Mouse (Mus musculus): ENCODE results near the gene Stx4a. TPM values are rescaled to one million over a fixed set of nuclear protein-coding genes. Genes with fewer than 3 reads are reported as not detected.
"Not testable (repeated sequence)": the region's sequence is repeated elsewhere in the genome, so short reads cannot be mapped to it uniquely, and the experiment has no call there.

Stx4a gene
- total and polyA plus RNA-seq, 3 experiments, result 68.4 to 79.3 (median 71.9) TPM

GRCm38 (mm10) chr7:127894480-127894879 lies 70.4 kb downstream of the Stx4a start:
- H3K27me3 ChIP-seq (ENCODE audit: control insufficient read depth, insufficient read depth, low read length), result no peaks in the 10 kb centered on the region
- H3K4me3 ChIP-seq, result peak overlapping the region; percentile 72; the same call in 1 of the 2 replicates
- 72% methylated on average over 5 of the region's 5 CpGs for WGBS
- no peak for DNase-seq
- TF ChIP-seq EP300 (IDR thresholded peaks at IDR 0.05; ENCODE audit: insufficient read depth, low read depth, low read length), result no peak
- no peaks in the 10 kb centered on the region for H3K36me3 ChIP-seq (ENCODE audit: control insufficient read depth, insufficient read depth, low read length)
- intact Hi-C loops (cut with DNase I), result no loop called here
- H3K79me2 ChIP-seq (replicated peaks; ENCODE audit: control insufficient read depth, insufficient read depth, low read length), result no peaks in the 10 kb centered on the region
- H3K4me1 ChIP-seq (ENCODE audit: control insufficient read depth, insufficient read depth, low read length), result peaks cover 2% of the 10 kb centered on the region
- H3K27ac ChIP-seq, result no peak overlapping the region; the same call in 1 of the 2 replicates
- no peak overlapping the region for H3K9ac ChIP-seq (ENCODE audit: low read depth, low read length)

DNA sequence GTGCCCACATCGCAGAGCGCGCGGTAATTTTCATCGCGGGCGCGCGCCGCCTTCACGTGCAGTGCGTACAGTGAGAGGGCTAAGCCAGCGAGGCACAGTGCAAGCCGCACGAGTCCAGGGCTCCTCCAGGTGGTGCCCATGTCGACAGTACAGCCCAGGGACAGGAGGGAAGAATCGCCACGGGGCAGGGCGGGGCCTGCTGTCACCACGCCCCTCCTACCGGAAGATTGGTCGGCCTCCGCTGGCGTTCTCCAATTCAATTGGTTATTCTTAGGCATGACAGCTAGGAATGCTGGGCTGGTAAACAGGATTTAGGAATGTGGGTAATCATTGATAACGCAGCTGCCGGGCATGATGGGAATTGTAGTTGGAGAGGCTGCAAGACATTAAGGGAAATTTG lies 71.3 kb downstream of the Stx4a start, which contains the start of the genes Gm21974 and Vkorc1:
Gene Gm21974, minus strand, starts transcription at position 13 of the 400 bp plus-strand sequence.
Gene Vkorc1, minus strand, starts transcription at position 176 of the 400 bp plus-strand sequence.
- TF ChIP-seq EP300 (IDR thresholded peaks at IDR 0.05; ENCODE audit: insufficient read depth, low read depth, low read length) (peak; percentile 81), POLR2A (IDR thresholded peaks at IDR 0.05; ENCODE audit: insufficient read depth, low read depth, low read length) (peak; percentile 82), CTCF (IDR thresholded peaks at IDR 0.05) (peak; percentile 61)
- H3K27ac ChIP-seq, result peak within 1 kb of the TSS; percentile 75
- no peaks in the 10 kb centered on the region for H3K27me3 ChIP-seq (ENCODE audit: control insufficient read depth, insufficient read depth, low read length)
- H3K4me3 ChIP-seq, result peak within 1 kb of the TSS; percentile 72
- no peaks in the 10 kb centered on the region for H3K36me3 ChIP-seq (ENCODE audit: control insufficient read depth, insufficient read depth, low read length)
- no peaks in the 10 kb centered on the region for H3K79me2 ChIP-seq (replicated peaks; ENCODE audit: control insufficient read depth, insufficient read depth, low read length)
- H3K9ac ChIP-seq (ENCODE audit: low read depth, low read length), result peak within 1 kb of the TSS; percentile 59
- peaks cover 2% of the 10 kb centered on the region for H3K4me1 ChIP-seq (ENCODE audit: control insufficient read depth, insufficient read depth, low read length)
- intact Hi-C loops (cut with DNase I), result no loop called here
- DNase-seq, result peak; percentile 95 to 97
- under 1% methylated on average over 26 of the region's 26 CpGs for WGBS

- not testable (repeated sequence) for DNase-seq
Measured at GRCm38 (mm10) chr7:127895891-127896290, 71.8 kb downstream of the Stx4a start.

DNA sequence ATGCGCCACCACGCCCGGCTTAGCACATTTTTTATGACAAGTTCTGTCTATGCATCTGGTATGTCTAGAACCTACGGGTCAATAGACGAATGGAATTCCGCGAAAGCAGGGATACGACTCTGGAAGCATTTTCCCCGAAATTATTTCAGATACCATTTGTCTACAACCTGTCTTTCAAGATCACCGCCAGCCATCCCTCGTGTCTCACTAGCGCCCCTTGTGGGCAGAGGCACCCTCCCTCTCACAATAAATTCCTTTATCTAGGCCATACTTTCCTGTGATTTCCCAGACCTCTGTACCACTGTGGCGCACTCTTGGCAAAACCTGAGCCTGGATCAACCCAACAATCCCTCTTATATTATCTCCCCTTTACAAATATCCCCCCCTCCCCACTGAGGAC lies 72.3 kb downstream of the Stx4a start:
- no peak overlapping the region for H3K27ac ChIP-seq
- H3K27me3 ChIP-seq (ENCODE audit: control insufficient read depth, insufficient read depth, low read length), result no peaks in the 10 kb centered on the region
- no peaks in the 10 kb centered on the region for H3K79me2 ChIP-seq (replicated peaks; ENCODE audit: control insufficient read depth, insufficient read depth, low read length)
- H3K9ac ChIP-seq (ENCODE audit: low read depth, low read length), result no peak overlapping the region
- TF ChIP-seq POLR2A (IDR thresholded peaks at IDR 0.05; ENCODE audit: insufficient read depth, low read depth, low read length) (no peak), CTCF (IDR thresholded peaks at IDR 0.05) (peak; percentile 83)
- WGBS, result 60% methylated on average over 13 of the region's 13 CpGs
- intact Hi-C loops (cut with DNase I), result no loop called here
- H3K4me1 ChIP-seq (ENCODE audit: control insufficient read depth, insufficient read depth, low read length), result peaks cover 2% of the 10 kb centered on the region
- no peak overlapping the region for H3K4me3 ChIP-seq
- peak; percentile 46 to 67 for DNase-seq
- H3K36me3 ChIP-seq (ENCODE audit: control insufficient read depth, insufficient read depth, low read length), result no peaks in the 10 kb centered on the region

More at GRCm38 (mm10) chr7:127895891-127896290, 71.8 kb downstream of the Stx4a start:
- intact Hi-C loops (cut with DNase I); H3K4me1 ChIP-seq (ENCODE audit: control insufficient read depth, insufficient read depth, low read length); H3K27me3 ChIP-seq (ENCODE audit: control insufficient read depth, insufficient read depth, low read length); H3K79me2 ChIP-seq (replicated peaks; ENCODE audit: control insufficient read depth, insufficient read depth, low read length); H3K36me3 ChIP-seq (ENCODE audit: control insufficient read depth, insufficient read depth, low read length); H3K9ac ChIP-seq (ENCODE audit: low read depth, low read length): not testable (repeated sequence)
- Histone ChIP-seq H3K4me3 (peak overlapping the region; percentile 72), H3K27ac (peak overlapping the region; percentile 75)
- WGBS, result 71% methylated on average over 7 of the region's 7 CpGs

GRCm38 (mm10) chr7:127897542-127897941 lies 73.4 kb downstream of the Stx4a start:
- intact Hi-C loops (cut with DNase I), result no loop called here

DNA sequence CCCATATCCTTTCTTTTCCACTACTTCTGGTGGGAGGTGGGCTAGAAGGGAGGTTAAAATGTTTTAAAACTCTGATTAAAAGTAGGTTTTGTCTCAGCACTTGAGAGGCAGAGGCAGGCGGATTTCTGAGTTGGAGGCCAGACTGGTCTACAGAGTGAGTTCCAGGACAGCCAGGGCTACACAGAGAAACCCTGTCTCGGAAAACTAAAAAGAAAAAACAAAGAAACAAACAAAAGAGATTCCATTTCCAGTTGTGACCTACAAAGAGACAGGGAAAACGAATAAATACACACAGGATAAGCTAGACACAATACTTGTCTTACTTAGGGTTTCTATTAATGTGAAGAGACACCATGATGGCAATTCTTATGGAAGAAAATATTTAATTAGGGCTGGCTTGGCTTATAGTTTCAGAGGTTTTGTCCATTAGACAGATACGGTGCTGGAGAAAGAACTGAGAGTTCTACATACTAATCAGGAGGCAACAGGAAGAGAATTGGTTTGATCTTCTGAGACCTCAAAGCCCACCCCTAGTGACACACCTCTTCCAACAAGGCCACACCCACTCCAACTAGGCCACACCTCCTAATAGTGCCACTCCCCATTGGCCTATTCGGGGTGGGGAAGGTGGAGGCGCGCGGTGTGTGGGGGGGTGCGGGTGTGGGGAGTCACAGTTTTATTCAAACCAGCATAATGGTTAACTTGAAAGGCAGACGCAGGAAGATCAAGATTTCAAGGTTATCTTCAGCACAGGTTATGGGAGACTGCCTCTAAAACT lies 74.3 kb downstream of the Stx4a start:
- H3K4me1 ChIP-seq (ENCODE audit: control insufficient read depth, insufficient read depth, low read length), result peaks cover 2% of the 10 kb centered on the region
- TF ChIP-seq POLR2A (IDR thresholded peaks at IDR 0.05; ENCODE audit: insufficient read depth, low read depth, low read length) (no peak), EP300 (IDR thresholded peaks at IDR 0.05; ENCODE audit: insufficient read depth, low read depth, low read length) (no peak), CTCF (IDR thresholded peaks at IDR 0.05) (no peak)
- no peaks in the 10 kb centered on the region for H3K79me2 ChIP-seq (replicated peaks; ENCODE audit: control insufficient read depth, insufficient read depth, low read length)
- H3K36me3 ChIP-seq (ENCODE audit: control insufficient read depth, insufficient read depth, low read length), result no peaks in the 10 kb centered on the region
- no peak overlapping the region for H3K4me3 ChIP-seq
- no peak overlapping the region for H3K27ac ChIP-seq
- 40% methylated on average over 10 of the region's 10 CpGs for WGBS
- H3K27me3 ChIP-seq (ENCODE audit: control insufficient read depth, insufficient read depth, low read length), result no peaks in the 10 kb centered on the region
- intact Hi-C loops (cut with DNase I), result no loop called here
- DNase-seq, result no peak
- H3K9ac ChIP-seq (ENCODE audit: low read depth, low read length), result no peak overlapping the region

More at GRCm38 (mm10) chr7:127897542-127897941, 73.4 kb downstream of the Stx4a start:
- Histone ChIP-seq H3K36me3 (ENCODE audit: control insufficient read depth, insufficient read depth, low read length) (no peaks in the 10 kb centered on the region), H3K27ac (no peak overlapping the region), H3K4me3 (no peak overlapping the region), H3K79me2 (replicated peaks; ENCODE audit: control insufficient read depth, insufficient read depth, low read length) (no peaks in the 10 kb centered on the region), H3K9ac (ENCODE audit: low read depth, low read length) (no peak overlapping the region), H3K27me3 (ENCODE audit: control insufficient read depth, insufficient read depth, low read length) (no peaks in the 10 kb centered on the region), H3K4me1 (ENCODE audit: control insufficient read depth, insufficient read depth, low read length) (peaks cover 2% of the 10 kb centered on the region)
- TF ChIP-seq POLR2A (IDR thresholded peaks at IDR 0.05; ENCODE audit: insufficient read depth, low read depth, low read length) (no peak), EP300 (IDR thresholded peaks at IDR 0.05; ENCODE audit: insufficient read depth, low read depth, low read length) (no peak), CTCF (IDR thresholded peaks at IDR 0.05) (no peak)
- no peak for DNase-seq
- 86% methylated on average over 7 of the region's 7 CpGs for WGBS

Other genes with a start within 250 kb of the Stx4a start
- gene Ccdc189, start 235.7 kb upstream of the Stx4a start, total RNA-seq (2021), result 10 to 100 TPM; 10.4 to 11.7 TPM
- 10.6 and 11.4 TPM in 2 replicates for gene Ccdc189, start 235.7 kb upstream of the Stx4a start, polyA plus RNA-seq (2012; rRNA removed)
- gene Rnf40, start 235.5 kb upstream of the Stx4a start, total RNA-seq (2021), result 10 to 100 TPM; 41.0 to 44.8 TPM
- 18.2 and 27.3 TPM in 2 replicates for gene Rnf40, start 235.5 kb upstream of the Stx4a start, polyA plus RNA-seq (2012; rRNA removed)
- 10 to 100 TPM; 17.7 to 24.9 TPM for gene Zfp629, start 208.5 kb upstream of the Stx4a start, total RNA-seq (2021)
- gene Zfp629, start 208.5 kb upstream of the Stx4a start, polyA plus RNA-seq (2012; rRNA removed), result 12.5 and 20.9 TPM in 2 replicates
- gene Bcl7c, start 115.4 kb upstream of the Stx4a start, total RNA-seq (2021), result 10 to 100 TPM; 34.1 to 34.5 TPM
- 13.5 and 13.6 TPM in 2 replicates for gene Bcl7c, start 115.4 kb upstream of the Stx4a start, polyA plus RNA-seq (2012; rRNA removed)
- gene Ctf1, start 111.6 kb upstream of the Stx4a start, total RNA-seq (2021), result 1 to 10 TPM; 6.6 to 8.7 TPM
- 15.3 and 24.5 TPM in 2 replicates for gene Ctf1, start 111.6 kb upstream of the Stx4a start, polyA plus RNA-seq (2012; rRNA removed)
- not detected for gene Ctf2, start 92.1 kb upstream of the Stx4a start, total RNA-seq (2021)
- not detected in 2 replicates for gene Ctf2, start 92.1 kb upstream of the Stx4a start, polyA plus RNA-seq (2012; rRNA removed)
- 1 to 10 TPM; 3.3 to 3.4 TPM for gene Fbxl19, start 79.8 kb upstream of the Stx4a start, total RNA-seq (2021)
- 4.1 and 4.8 TPM in 2 replicates for gene Fbxl19, start 79.8 kb upstream of the Stx4a start, polyA plus RNA-seq (2012; rRNA removed)
- gene Orai3, start 54.5 kb upstream of the Stx4a start, total RNA-seq (2021), result 10 to 100 TPM; 21.9 to 23.5 TPM
- gene Orai3, start 54.5 kb upstream of the Stx4a start, polyA plus RNA-seq (2012; rRNA removed), result 27.5 and 31.7 TPM in 2 replicates
- gene Setd1a, start 47.6 kb upstream of the Stx4a start, total RNA-seq (2021), result 10 to 100 TPM; 16.3 to 18.5 TPM
- gene Setd1a, start 47.6 kb upstream of the Stx4a start, polyA plus RNA-seq (2012; rRNA removed), result 7.1 and 8.6 TPM in 2 replicates
- 1 to 10 TPM; 1.6 to 2.6 TPM for gene Gm49388, start 38.7 kb upstream of the Stx4a start, total RNA-seq (2021)
- gene Gm49388, start 38.7 kb upstream of the Stx4a start, polyA plus RNA-seq (2012; rRNA removed), result not detected in 2 replicates
- 10 to 100 TPM in 1 of 2 experiments, 1 to 10 TPM in 1; 9.8 to 12.9 TPM for gene Hsd3b7, start 23.7 kb upstream of the Stx4a start, total RNA-seq (2021)
- gene Hsd3b7, start 23.7 kb upstream of the Stx4a start, polyA plus RNA-seq (2012; rRNA removed), result 37.0 and 45.0 TPM in 2 replicates
- 1 to 10 TPM in 1 of 2 experiments, under 1 TPM in 1; 0.77 to 1.1 TPM for gene Stx1b, start 255 bp downstream of the Stx4a start, total RNA-seq (2021)
- gene Stx1b, start 255 bp downstream of the Stx4a start, polyA plus RNA-seq (2012; rRNA removed), result 3.8 and 4.0 TPM in 2 replicates
- gene Zfp646, start 51.9 kb downstream of the Stx4a start, total RNA-seq (2021), result 10 to 100 TPM; 17.7 to 18.9 TPM
- gene Zfp646, start 51.9 kb downstream of the Stx4a start, polyA plus RNA-seq (2012; rRNA removed), result 8.0 and 11.8 TPM in 2 replicates
- 1 to 10 TPM; 3.4 to 4.1 TPM for gene Zfp668, start 52.5 kb downstream of the Stx4a start, total RNA-seq (2021)
- 2.2 and 2.7 TPM in 2 replicates for gene Zfp668, start 52.5 kb downstream of the Stx4a start, polyA plus RNA-seq (2012; rRNA removed)
- 1 to 10 TPM in 1 of 2 experiments, under 1 TPM in 1; 0.76 to 1.2 TPM for gene Prss53, start 66.7 kb downstream of the Stx4a start, total RNA-seq (2021)
- 3.8 TPM in 2 replicates for gene Prss53, start 66.7 kb downstream of the Stx4a start, polyA plus RNA-seq (2012; rRNA removed)
- not detected for gene Gm21974, start 71.2 kb downstream of the Stx4a start, total RNA-seq (2021)
- not detected in 2 replicates for gene Gm21974, start 71.2 kb downstream of the Stx4a start, polyA plus RNA-seq (2012; rRNA removed)
- 10 to 100 TPM; 16.2 to 17.7 TPM for gene Vkorc1, start 71.3 kb downstream of the Stx4a start, total RNA-seq (2021)
- gene Vkorc1, start 71.3 kb downstream of the Stx4a start, polyA plus RNA-seq (2012; rRNA removed), result 59.2 and 90.0 TPM in 2 replicates
- gene Bckdk, start 79.8 kb downstream of the Stx4a start, total RNA-seq (2021), result 100 to 1,000 TPM; 104 to 131 TPM
- gene Bckdk, start 79.8 kb downstream of the Stx4a start, polyA plus RNA-seq (2012; rRNA removed), result 165 and 210 TPM in 2 replicates
- 10 to 100 TPM; 13.8 to 14.6 TPM for gene Kat8, start 88.2 kb downstream of the Stx4a start, total RNA-seq (2021)
- gene Kat8, start 88.2 kb downstream of the Stx4a start, polyA plus RNA-seq (2012; rRNA removed), result 10.1 and 16.9 TPM in 2 replicates
- gene Prss8, start 105.8 kb downstream of the Stx4a start, total RNA-seq (2021), result not detected
- 1.1 TPM in 1 of 2 replicates, not detected in the other for gene Prss8, start 105.8 kb downstream of the Stx4a start, polyA plus RNA-seq (2012; rRNA removed)
- gene Prss36, start 122.4 kb downstream of the Stx4a start, total RNA-seq (2021), result 1 to 10 TPM; 6.0 to 9.7 TPM
- 21.4 and 23.1 TPM in 2 replicates for gene Prss36, start 122.4 kb downstream of the Stx4a start, polyA plus RNA-seq (2012; rRNA removed)
- 100 to 1,000 TPM; 151 to 181 TPM for gene Fus, start 143.2 kb downstream of the Stx4a start, total RNA-seq (2021)
- 222 and 261 TPM in 2 replicates for gene Fus, start 143.2 kb downstream of the Stx4a start, polyA plus RNA-seq (2012; rRNA removed)
- 1 to 10 TPM; 6.9 to 8.8 TPM for gene Pycard, start 169.6 kb downstream of the Stx4a start, total RNA-seq (2021)
- gene Pycard, start 169.6 kb downstream of the Stx4a start, polyA plus RNA-seq (2012; rRNA removed), result 28.3 and 32.8 TPM in 2 replicates
- 100 to 1,000 TPM; 252 to 303 TPM for gene Trim72, start 179.7 kb downstream of the Stx4a start, total RNA-seq (2021)
- 218 and 278 TPM in 2 replicates for gene Trim72, start 179.7 kb downstream of the Stx4a start, polyA plus RNA-seq (2012; rRNA removed)
- 1 to 10 TPM; 6.7 to 7.0 TPM for gene Itgam, start 238.3 kb downstream of the Stx4a start, total RNA-seq (2021)
- 4.2 and 7.6 TPM in 2 replicates for gene Itgam, start 238.3 kb downstream of the Stx4a start, polyA plus RNA-seq (2012; rRNA removed)
- under 1 TPM in 1 of 2 experiments, not detected in 1; 0.23 TPM for gene Gm49368, start 238.4 kb downstream of the Stx4a start, total RNA-seq (2021)
- gene Gm49368, start 238.4 kb downstream of the Stx4a start, polyA plus RNA-seq (2012; rRNA removed), result not detected in 2 replicates